ENCODE assay signal across 24 mouse cellular contexts in the genomic region with DNA sequence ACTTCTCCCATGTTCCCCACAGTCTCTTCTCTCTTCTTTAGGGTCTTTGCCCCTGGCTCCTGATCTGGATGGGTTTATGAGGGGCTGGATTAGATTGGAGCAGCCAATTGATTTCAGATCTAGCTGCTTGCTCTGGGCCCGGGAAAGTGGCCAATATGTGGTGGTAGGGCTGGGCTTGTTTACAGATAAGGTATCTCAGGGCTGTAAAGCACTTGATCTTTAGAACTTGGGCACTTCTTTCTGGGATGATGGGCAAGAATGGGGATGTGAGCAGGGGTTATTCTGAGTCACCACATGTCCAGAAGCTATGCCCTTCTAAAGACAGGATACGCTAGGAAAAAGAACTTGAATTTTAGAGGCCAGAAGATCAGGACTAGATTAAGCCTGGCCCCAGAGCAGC. TPM values are rescaled to one million over a fixed set of nuclear protein-coding genes. Genes with fewer than 3 reads are reported as not detected.
"Had no signal": no experiment of that assay in that cellular context is flagged by ENCODE, and none has a peak within 500 bp of the region (broad histone marks: within the 10 kb centered on the region; RNA-seq: fewer than 3 reads in every experiment).

No protein-coding gene starts in this region.

- H3K9me3 ChIP-seq: liver, embryonic 15.5 days; lung, embryonic 15.5 days; midbrain, embryonic 15.5 days; neural tube, embryonic 12.5 days; stomach, embryonic 15.5 days had no signal

- H3K4me2 ChIP-seq: liver, embryonic 15.5 days; lung, embryonic 15.5 days; midbrain, embryonic 11.5 days; midbrain, embryonic 13.5 days; midbrain, embryonic 15.5 days; neural tube, embryonic 12.5 days; stomach, embryonic 15.5 days had no signal

- H3K9ac ChIP-seq: liver, embryonic 15.5 days; liver, postnatal 0 days; lung, embryonic 15.5 days; midbrain, embryonic 13.5 days; midbrain, embryonic 15.5 days; neural tube, embryonic 12.5 days; stomach, embryonic 15.5 days had no signal

- H3K36me3 ChIP-seq: liver, embryonic 15.5 days; lung, embryonic 15.5 days; midbrain, embryonic 13.5 days; midbrain, embryonic 15.5 days; neural tube, embryonic 12.5 days; stomach, embryonic 15.5 days had no signal

- DNase-seq: liver, postnatal 0 days; lung, adult 2 months; lung, postnatal 14 days; lung, postnatal 36 days; right cerebral cortex, postnatal 14 days; spleen, adult 18-20 months; thymus, adult 2 months; thymus, postnatal 25 days; thymus, postnatal 4 days had no signal

- H3K27me3 ChIP-seq: liver, embryonic 15.5 days; lung, embryonic 15.5 days; midbrain, embryonic 15.5 days; neural tube, embryonic 12.5 days; stomach, embryonic 15.5 days had no signal

- H3K4me1 ChIP-seq: liver, embryonic 15.5 days; lung, embryonic 15.5 days; megakaryocyte, embryonic 14.5 days; midbrain, embryonic 15.5 days; neural tube, embryonic 12.5 days; stomach, embryonic 15.5 days had no signal

- H3K4me3 ChIP-seq: liver, embryonic 15.5 days; lung, embryonic 15.5 days; megakaryocyte, embryonic 14.5 days; midbrain, embryonic 13.5 days; midbrain, embryonic 15.5 days; neural tube, embryonic 12.5 days; stomach, embryonic 15.5 days had no signal

- H3K27ac ChIP-seq: liver, embryonic 15.5 days; lung, embryonic 15.5 days; macrophage; midbrain, embryonic 13.5 days; midbrain, embryonic 15.5 days; neural tube, embryonic 12.5 days; stomach, embryonic 15.5 days; stomach, postnatal 0 days had no signal

- ATAC-seq: liver, postnatal 0 days; lung, postnatal 0 days; midbrain, embryonic 13.5 days; midbrain, embryonic 15.5 days had no signal

RNA-seq across cellular contexts. Expression of gene Cyp4f14, which starts 2.0 kb away (rescaled TPM):
- total RNA-seq: megakaryocyte progenitor cell, adult 5-6 weeks; monocyte, adult 5-6 weeks; neutrophil, adult 5-6 weeks had no signal
- polyA plus RNA-seq: liver, embryonic 15.5 days; lung, embryonic 15.5 days; lung, postnatal 0 days; macrophage; midbrain, embryonic 11.5 days; midbrain, embryonic 13.5 days; neural tube, embryonic 12.5 days; neural tube, embryonic 14.5 days; stomach, postnatal 0 days had no signal
